Mouse (Mus musculus): ENCODE measurements around the gene Slc39a10.

Gene Slc39a10

DNA sequence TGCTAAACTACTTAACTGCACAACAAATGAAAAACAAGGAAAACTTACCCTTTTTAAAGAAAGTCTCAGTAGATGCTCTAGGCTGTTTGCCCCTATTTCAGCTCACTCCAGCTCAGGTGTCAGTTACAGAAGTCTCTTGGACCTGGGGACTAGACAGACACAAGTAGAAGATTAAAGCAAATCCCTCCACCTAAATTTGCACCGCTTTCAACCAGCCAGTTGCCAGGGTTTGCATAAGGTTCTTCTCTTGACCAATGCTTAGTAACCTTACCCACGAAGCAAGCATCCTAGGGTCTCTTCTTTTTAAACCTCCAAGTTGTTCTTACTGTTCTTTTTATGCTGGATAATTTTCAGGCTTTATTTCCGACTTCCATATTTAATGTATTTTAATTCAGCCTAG lies at the start of gene Slc39a10:
Slc39a10 (minus strand) TSS at position 101 of the 400 bp plus-strand sequence.
- no peak for DNase-seq (ENCODE audit: low read depth, low spot score)

DNA sequence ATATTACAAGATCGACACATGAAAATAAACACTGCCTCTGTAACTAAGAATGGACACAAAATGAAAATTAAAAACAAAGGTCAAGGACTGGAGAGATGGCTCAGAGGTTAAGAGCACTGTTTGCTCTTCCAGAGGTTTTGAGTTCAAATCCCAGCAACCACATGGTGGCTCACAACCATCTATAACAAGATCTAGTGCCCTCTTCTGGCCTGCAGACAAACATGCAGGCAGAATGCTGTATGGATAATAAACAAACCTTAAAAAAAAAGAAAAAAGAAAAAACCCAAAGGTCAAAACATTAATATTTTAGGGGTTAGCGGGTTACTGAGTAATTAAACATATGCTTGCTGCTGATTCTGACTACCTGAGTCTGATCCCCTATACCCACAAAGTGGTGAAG lies 46.6 kb upstream of the Slc39a10 start:
- DNase-seq (ENCODE audit: low read depth, low spot score): no peak

DNA sequence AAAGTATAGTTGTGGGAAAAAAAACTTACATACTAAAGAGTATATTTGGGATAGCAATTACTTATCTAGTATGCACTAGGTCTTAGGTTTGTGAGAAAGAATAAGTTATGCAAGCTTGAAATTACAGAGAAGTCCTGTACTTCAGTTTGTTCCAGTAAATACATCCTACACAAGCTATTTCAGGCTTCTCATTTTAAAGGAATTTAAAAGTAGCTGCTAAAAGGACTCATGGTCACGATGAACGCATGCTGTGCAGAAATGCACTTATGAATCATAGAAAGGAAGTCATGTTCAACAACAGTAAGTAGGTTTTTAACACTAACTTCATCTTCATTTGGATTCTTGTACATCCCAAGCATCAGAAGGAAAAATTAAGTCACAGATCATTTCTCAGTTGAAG lies 45.0 kb upstream of the Slc39a10 start:
- DNase-seq (ENCODE audit: low read depth, low spot score): peak; percentile 89

GRCm38 (mm10) chr1:46927104-46927503 lies 34.5 kb upstream of the Slc39a10 start:
- no peak for DNase-seq (ENCODE audit: low read depth, low spot score)

GRCm38 (mm10) chr1:46926239-46926638 lies 33.6 kb upstream of the Slc39a10 start:
- DNase-seq (ENCODE audit: low read depth, low spot score): no peak

GRCm38 (mm10) chr1:46924992-46925391 lies 32.3 kb upstream of the Slc39a10 start:
- DNase-seq (ENCODE audit: low read depth, low spot score): no peak

GRCm38 (mm10) chr1:46922904-46923303 lies 30.3 kb upstream of the Slc39a10 start:
- DNase-seq (ENCODE audit: low read depth, low spot score): no peak

DNA sequence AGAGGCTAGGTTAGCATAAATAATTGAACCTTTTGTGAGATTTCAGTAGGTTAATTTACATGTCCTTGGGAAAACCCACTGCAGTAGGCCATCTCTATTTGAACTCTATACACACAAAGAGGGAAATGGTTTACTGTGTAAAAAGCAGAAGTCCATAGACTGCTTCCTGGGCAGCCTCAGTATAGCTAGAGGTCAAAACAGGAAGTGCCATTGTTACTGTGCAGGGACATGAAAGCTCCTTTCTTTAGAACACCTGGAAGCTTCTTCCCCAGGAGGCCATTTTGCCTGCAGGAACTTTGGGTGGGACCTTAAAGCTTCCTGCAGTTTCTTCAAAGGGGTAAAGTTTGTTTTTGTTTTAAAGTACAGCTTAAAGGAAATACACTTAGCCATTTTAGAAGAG lies 29.0 kb upstream of the Slc39a10 start:
- DNase-seq (ENCODE audit: low read depth, low spot score): no peak

DNA sequence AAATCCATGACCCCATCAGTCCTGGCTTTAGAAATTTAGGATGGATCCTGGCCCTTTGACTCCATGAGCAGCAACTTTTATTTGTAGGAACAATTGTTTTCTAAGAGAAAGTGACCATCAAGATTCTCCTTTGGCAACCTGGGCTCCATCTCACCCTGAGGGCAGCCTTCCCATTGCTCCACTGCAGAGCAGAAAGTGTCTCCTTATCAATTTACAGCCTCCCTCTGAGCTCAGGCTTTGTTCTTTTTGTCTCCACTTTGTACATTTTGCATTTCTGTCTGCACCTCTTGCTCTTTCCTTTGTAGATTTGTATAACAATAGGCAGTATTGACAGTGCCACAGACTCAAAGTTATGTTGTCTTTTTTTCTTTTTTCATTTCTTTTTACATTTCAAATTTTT lies 23.6 kb upstream of the Slc39a10 start:
- DNase-seq (ENCODE audit: low read depth, low spot score): no peak

GRCm38 (mm10) chr1:46914349-46914748 lies 21.7 kb upstream of the Slc39a10 start:
- DNase-seq (ENCODE audit: low read depth, low spot score): no peak

DNA sequence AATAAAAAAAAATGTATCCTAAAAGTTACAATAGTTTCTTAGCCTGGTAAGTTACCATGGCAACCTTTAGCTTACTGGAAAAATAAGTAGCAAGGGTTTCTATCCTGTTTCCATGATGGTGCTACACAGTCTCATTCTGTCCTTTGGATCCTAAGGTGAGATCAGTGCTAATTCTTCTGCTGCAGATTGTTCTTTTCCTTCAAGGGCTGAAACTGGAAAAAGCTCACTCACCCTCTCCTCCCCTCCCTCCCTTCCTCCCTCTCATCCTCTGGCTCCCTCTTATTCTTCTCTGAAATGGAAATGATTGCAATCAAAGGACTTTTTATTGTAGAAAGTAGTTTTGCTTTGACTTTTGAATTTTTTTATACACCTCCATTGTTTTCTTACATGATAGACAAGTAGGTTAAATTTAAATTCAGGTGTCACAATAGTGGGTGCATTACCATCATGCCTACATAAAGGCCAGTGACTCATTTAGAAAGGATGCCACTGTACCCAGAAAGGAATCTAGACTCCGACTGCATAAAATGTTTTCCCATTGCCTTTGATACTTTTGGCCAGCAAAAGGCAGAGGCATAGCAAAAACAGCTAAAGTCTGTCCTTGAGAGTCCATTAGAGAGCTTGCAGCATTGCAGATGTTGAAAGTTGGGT lies 20.0 kb upstream of the Slc39a10 start:
- peak; percentile 31 for DNase-seq (ENCODE audit: low read depth, low spot score)

- no peak for DNase-seq (ENCODE audit: low read depth, low spot score)
Observed at GRCm38 (mm10) chr1:46910154-46910553, 17.5 kb upstream of the Slc39a10 start.

DNA sequence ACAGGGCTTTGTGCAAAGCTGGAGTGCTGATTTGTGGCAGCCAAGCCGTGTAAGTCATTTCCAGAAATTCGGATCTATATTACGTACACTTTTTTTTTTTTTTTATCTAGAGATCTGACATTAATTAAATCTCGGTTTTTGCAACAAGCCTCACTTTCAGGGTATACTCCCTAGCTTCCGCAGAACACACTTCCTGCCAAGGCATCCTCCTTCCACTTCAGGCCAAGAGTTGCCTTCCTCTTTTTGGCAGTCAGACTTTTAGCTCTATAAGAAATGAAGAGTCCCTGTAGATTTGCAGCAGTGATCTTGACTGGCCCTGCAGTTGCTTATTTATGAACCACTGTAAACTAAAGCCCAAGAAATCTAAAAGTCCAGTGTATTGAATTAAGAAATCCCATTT lies 13.1 kb upstream of the Slc39a10 start:
- peak; percentile 12 for DNase-seq (ENCODE audit: low read depth, low spot score)

DNA sequence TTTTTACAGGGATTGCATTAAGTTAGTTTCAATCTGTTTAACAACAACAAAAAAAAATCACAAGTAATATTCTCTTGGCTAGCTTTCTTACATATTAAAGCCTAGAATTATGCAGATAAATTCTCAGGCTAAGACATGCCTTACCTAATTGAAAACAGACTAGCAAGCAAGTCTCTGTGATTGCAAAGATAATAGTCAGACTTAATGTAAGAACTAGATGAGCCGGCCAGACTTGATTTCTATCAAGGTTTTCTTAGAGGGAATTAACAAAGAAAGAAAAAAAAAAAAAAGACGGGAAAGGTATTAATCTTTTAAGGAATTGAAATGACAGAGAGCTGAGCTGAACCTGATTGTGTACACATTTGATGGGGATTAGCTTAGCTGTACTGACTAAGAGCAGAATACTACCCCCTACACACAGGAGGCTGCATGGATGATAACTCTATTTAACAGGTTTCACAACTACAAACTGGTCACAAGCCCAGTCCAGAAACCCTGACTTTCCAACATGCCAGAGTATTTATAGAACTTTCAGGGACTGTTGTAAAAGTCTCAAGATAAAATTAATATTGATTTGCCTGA lies 9.5 kb upstream of the Slc39a10 start:
- no peak for DNase-seq (ENCODE audit: low read depth, low spot score)

DNA sequence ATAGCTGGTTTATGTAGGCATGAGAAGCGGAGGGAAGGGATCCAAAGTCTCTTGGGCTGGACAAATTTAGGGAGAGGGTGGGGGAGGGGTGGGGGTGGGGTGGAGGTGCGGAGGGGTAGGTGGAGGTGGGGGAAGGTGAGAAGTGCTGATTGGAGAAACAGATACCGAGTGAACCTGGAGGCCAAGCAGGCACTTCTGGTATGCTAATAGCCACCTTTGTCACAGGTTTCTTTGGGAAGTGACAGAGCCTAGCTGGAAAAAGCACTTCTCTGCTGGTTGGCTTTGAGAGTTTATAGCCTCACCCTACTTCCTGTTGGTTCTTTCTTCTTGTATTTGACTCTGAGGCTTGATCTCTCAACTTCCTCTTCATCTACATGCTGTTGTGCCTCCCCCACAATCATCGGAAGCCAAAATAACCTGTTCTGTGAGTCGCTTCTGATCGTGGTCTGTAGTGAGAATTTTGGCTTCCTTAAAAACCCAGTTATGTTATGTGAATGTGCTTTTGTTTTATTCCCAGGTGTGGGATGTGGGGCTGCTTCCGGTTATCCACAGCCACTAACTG lies 1.7 kb upstream of the Slc39a10 start:
- DNase-seq (ENCODE audit: low read depth, low spot score): no peak

DNA sequence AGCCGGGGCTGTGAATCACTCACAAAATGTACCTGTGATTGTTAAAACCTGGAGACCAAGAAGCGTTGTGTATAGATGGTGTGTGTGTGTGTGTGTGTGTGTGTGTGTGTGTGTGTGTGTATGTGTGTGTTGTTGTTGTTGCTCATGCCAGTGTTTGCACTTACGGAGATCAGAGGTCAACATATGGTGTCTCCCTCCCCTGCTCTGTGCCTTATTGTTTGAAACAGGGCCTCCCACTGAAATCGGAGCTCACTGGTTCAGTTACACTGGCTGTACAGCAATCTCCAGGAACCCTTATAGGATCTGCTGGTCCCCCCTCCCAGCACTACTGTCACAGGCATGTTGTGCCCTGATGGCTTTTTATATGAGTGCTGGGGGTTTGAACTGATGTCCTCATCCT lies 3.9 kb downstream of the Slc39a10 start:
- DNase-seq (ENCODE audit: low read depth, low spot score): no peak

- DNase-seq (ENCODE audit: low read depth, low spot score): no peak
Observed at GRCm38 (mm10) chr1:46888324-46888723, 4.3 kb downstream of the Slc39a10 start.

DNA sequence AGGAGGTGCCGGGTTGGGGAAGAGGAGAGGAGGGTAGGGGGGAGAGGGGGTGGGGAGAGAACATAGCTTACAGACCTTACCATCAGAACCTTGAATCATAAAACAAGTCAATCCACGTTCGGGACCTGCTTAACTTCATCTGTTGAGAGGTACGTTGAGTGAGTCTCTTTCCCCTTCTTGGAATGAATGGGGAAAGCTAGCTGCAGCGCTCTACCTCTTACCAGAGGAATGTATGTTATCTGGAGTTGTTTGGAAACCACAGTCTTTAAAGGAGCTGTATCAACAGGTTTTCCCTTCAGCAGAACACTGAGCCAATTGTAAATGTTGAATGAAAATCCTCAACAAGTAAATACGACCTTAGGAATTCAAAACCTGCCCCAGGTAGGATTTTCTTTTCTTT lies 4.7 kb downstream of the Slc39a10 start:
- no peak for DNase-seq (ENCODE audit: low read depth, low spot score)

GRCm38 (mm10) chr1:46886091-46886490 lies 6.6 kb downstream of the Slc39a10 start:
- no peak for DNase-seq (ENCODE audit: low read depth, low spot score)

- no peak for DNase-seq (ENCODE audit: low read depth, low spot score)
Observed at GRCm38 (mm10) chr1:46885231-46885630, 7.4 kb downstream of the Slc39a10 start.

- DNase-seq (ENCODE audit: low read depth, low spot score): no peak
Observed at GRCm38 (mm10) chr1:46879951-46880350, 12.7 kb downstream of the Slc39a10 start.

DNA sequence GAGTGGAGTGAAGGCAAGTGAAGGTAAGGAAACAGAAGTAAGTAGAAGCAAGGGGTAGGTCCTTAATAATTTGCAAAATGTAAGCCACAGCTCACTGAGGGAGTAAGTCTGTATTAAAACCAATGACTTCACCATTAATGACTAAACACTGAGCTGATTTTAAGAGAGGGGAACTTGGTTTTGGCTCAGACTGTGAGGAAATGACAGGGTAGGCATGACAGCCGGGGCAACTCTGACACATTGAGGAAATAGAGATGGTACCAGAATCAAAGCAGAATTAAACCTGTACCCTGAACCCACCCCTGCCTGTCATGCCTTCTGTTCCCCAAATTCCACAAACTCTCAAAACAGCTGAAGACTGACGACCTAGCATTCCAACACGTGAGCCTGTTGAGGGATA lies 18.9 kb downstream of the Slc39a10 start:
- DNase-seq (ENCODE audit: low read depth, low spot score): no peak

GRCm38 (mm10) chr1:46869788-46870187 lies 22.9 kb downstream of the Slc39a10 start:
- no peak for DNase-seq (ENCODE audit: low read depth, low spot score)
